Mouse (Mus musculus) E14TG2a.4 (cell line): Measurements from ENCODE around the gene Cxxc4.

Experiments used
- CTCF ChIP-seq: conservative IDR thresholded peaks from 2 replicates; pipeline ENCODE4 v1.5.1; 2014; ENCODE audit warnings: low read length
- NANOG ChIP-seq: IDR thresholded peaks from 2 replicates; pipeline ENCODE4 v1.6.1; 2014; ENCODE audit warnings: borderline replicate concordance, low read length, mixed read lengths

GRCm38 (mm10) chr3:134279655-134280054 lies 43.4 kb downstream of the Cxxc4 start:
- TF ChIP-seq CTCF (no peak), NANOG (no peak)
